Mouse (Mus musculus): ENCODE measurements around the gene Rpp21. TPM values are rescaled to one million over a fixed set of nuclear protein-coding genes. Genes with fewer than 3 reads are reported as not detected.
A peak's percentile ranks its signal among the peaks of the same experiment; 100 is the strongest.

Rpp21 gene
- total RNA-seq, 2 experiments from 2014 or later, result 44.5 to 45.1 TPM

DNA sequence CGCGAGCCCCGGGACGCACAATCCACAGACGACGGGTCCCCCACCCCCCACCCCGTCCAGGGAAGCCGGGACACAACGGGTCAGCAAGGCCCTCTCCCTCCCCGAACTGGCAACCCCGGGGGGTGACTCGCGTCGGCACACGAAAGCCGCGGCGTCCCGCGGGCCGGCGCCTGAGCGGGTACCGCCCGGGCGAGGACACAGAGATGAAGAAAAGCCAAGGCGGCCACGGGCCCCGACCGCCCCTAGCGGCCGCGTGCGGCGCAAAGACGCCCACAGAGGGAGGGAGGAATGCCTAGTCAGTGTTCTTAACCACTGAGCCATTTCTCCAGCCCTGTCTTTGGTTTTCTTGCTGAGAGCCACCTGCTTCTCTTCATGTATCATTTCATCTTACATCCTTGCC is 26.6 kb downstream of the Rpp21 start:
- H3K4me3 ChIP-seq, result no peak overlapping the region
- peak; percentile 73 for TF ChIP-seq CTCF (IDR thresholded peaks at IDR 0.05)
- intact Hi-C loops (cut with DNase I), result no loop called here
- peak; percentile 59 to 75 for DNase-seq (ENCODE audit: extremely low spot score in 1 of 2, low spot score in 2 of 2)
- no peak overlapping the region for H3K27ac ChIP-seq

- Histone ChIP-seq H3K4me3 (no peak overlapping the region), H3K27ac (no peak overlapping the region)
- no peak for TF ChIP-seq CTCF (IDR thresholded peaks at IDR 0.05)
- no peak for DNase-seq (ENCODE audit: extremely low spot score in 1 of 2, low spot score in 2 of 2)
- intact Hi-C loops (cut with DNase I), result no loop called here
These were observed 28.8 kb downstream of the Rpp21 start for GRCm38 (mm10) chr17:36229046-36229445.

GRCm38 (mm10) chr17:36226921-36227320 is 30.9 kb downstream of the Rpp21 start:
- Histone ChIP-seq H3K27ac (no peak overlapping the region), H3K4me3 (no peak overlapping the region)
- no peak for DNase-seq (ENCODE audit: extremely low spot score in 1 of 2, low spot score in 2 of 2)
- TF ChIP-seq CTCF (IDR thresholded peaks at IDR 0.05), result peak; percentile 42
- intact Hi-C loops (cut with DNase I), result no loop called here

DNA sequence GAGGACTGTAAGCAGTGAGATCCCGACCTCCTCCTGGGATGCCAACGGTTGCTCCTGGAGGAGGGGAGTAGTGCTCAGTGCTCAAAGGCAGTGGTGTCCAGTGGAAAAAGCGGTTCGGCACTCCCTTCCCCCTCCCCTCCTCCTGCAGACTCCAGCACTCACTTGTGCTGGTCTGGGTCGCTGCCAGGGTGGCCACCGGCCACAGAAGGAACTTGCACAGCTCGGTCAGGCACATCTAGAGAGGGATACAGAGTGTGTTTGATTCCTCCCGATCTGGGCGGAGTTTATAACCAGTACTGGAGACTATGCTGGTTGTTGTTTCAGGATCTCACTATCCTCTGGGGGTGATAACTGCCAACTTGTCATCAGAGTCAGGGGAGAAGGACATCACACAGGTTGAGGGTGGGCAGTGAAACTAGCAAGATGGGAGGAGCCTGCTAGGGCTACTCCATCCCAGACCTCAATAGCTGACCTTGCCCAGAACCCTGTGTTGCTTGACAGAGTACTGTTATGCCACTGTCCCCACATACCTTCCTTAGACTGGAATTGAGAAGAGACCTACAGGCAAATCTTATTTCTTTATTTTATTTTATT is 32.5 kb downstream of the Rpp21 start:
- no peak for TF ChIP-seq CTCF (IDR thresholded peaks at IDR 0.05)
- no peak for DNase-seq (ENCODE audit: extremely low spot score in 1 of 2, low spot score in 2 of 2)
- Histone ChIP-seq H3K4me3 (no peak overlapping the region), H3K27ac (no peak overlapping the region)
- intact Hi-C loops (cut with DNase I), result no loop called here

GRCm38 (mm10) chr17:36224451-36224850 is 33.4 kb downstream of the Rpp21 start:
- Histone ChIP-seq H3K27ac (no peak overlapping the region), H3K4me3 (no peak overlapping the region)
- DNase-seq (ENCODE audit: extremely low spot score in 1 of 2, low spot score in 2 of 2), result no peak
- no peak for TF ChIP-seq CTCF (IDR thresholded peaks at IDR 0.05)
- intact Hi-C loops (cut with DNase I), result no loop called here

- DNase-seq (ENCODE audit: extremely low spot score in 1 of 2, low spot score in 2 of 2), result no peak
- Histone ChIP-seq H3K27ac (no peak overlapping the region), H3K4me3 (no peak overlapping the region)
- intact Hi-C loops (cut with DNase I), result no loop called here
- no peak for TF ChIP-seq CTCF (IDR thresholded peaks at IDR 0.05)
These were observed 39.2 kb downstream of the Rpp21 start for GRCm38 (mm10) chr17:36218594-36219155.

DNA sequence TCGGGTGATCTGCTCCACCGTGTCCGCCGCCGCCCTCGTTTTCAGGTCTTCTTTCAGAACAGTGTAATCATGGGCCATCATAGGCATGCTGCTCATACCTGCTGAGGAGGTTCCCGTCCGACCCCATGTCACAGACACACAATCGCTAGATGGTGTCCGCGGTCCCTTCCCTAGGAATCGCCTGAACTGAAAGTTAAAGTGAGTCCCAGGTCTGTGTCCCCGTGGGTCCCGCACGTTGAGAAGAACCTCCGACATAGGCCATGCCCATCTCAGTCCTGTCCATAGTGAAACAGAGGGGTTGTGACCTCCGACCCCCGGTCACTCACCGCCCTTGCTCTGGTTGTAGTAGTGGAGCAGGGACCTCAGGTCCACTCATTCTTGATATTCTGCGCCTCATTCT is 42.3 kb downstream of the Rpp21 start:
- intact Hi-C loops (cut with DNase I), result no loop called here
- no peak overlapping the region for H3K4me3 ChIP-seq
- TF ChIP-seq CTCF (IDR thresholded peaks at IDR 0.05), result no peak
- DNase-seq (ENCODE audit: extremely low spot score in 1 of 2, low spot score in 2 of 2), result no peak
- H3K27ac ChIP-seq, result no peak overlapping the region

GRCm38 (mm10) chr17:36206846-36207245 is 51.0 kb downstream of the Rpp21 start:
- no peak overlapping the region for H3K4me3 ChIP-seq
- intact Hi-C loops (cut with DNase I), result no loop called here
- H3K27ac ChIP-seq, result no peak overlapping the region
- no peak for TF ChIP-seq CTCF (IDR thresholded peaks at IDR 0.05)
- DNase-seq (ENCODE audit: extremely low spot score in 1 of 2, low spot score in 2 of 2), result no peak

DNA sequence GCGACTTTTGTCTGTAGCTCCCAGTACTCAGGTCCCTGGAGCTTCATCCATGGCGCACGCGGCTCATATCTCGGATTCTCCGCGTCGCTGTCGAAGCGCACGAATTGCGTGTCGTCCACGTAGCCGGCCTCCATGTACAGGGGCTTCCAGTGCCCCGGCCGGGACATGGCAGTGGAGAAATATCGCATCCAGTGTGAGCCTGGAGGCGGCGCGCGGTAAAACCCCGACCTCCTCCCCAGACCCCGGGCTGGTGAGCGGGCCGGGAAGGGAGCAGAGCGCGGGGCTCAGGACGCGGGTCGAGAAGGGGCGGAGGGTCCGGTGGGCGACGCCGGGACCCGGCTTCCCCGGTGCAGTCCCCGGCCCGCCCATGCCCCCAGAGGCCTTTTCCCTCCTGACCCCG is 52.0 kb downstream of the Rpp21 start:
- Histone ChIP-seq H3K4me3 (peak overlapping the region; percentile 33), H3K27ac (no peak overlapping the region)
- intact Hi-C loops (cut with DNase I), result no loop called here
- TF ChIP-seq CTCF (IDR thresholded peaks at IDR 0.05), result no peak
- no peak for DNase-seq (ENCODE audit: extremely low spot score in 1 of 2, low spot score in 2 of 2)

Other genes with a start within 250 kb of the Rpp21 start
- gene H2-T24, start 237.5 kb downstream of the Rpp21 start, total RNA-seq (2021), result 1 to 10 TPM; 1.1 to 2.5 TPM
- 10 to 100 TPM; 13.6 to 17.2 TPM for gene H2-T23, start 225.2 kb downstream of the Rpp21 start, total RNA-seq (2021)
- gene H2-T22, start 215.3 kb downstream of the Rpp21 start, total RNA-seq (2021), result 10 to 100 TPM; 13.7 to 14.8 TPM
- not detected for gene Gm6034, start 215.1 kb downstream of the Rpp21 start, total RNA-seq (2021)
- 1 to 10 TPM; 1.1 to 1.5 TPM for gene Gm11127, start 199.7 kb downstream of the Rpp21 start, total RNA-seq (2021)
- gene Gm19684, start 136.4 kb downstream of the Rpp21 start, total RNA-seq (2021), result not detected
- not detected for gene Gm7030, start 128.6 kb downstream of the Rpp21 start, total RNA-seq (2021)
- not detected for gene Gm8909, start 89.5 kb downstream of the Rpp21 start, total RNA-seq (2021)
- not detected for gene H2-T3, start 67.8 kb downstream of the Rpp21 start, total RNA-seq (2021)
- 10 to 100 TPM; 25.1 to 27.2 TPM for gene Trim39, start 14.2 kb upstream of the Rpp21 start, total RNA-seq (2021)
- not detected for gene H2-M10.2, start 28.4 kb upstream of the Rpp21 start, total RNA-seq (2021)
- not detected for gene H2-M10.1, start 68.1 kb upstream of the Rpp21 start, total RNA-seq (2021)
- gene H2-M10.3, start 110.3 kb upstream of the Rpp21 start, total RNA-seq (2021), result not detected
- gene H2-M10.4, start 204.3 kb upstream of the Rpp21 start, total RNA-seq (2021), result not detected

All from left cerebral cortex, adult 2 months (tissue).